Mouse (Mus musculus) kidney, embryonic 16.5 days (tissue): ENCODE measurements around the gene Frmd4b. TPM values are rescaled to one million over a fixed set of nuclear protein-coding genes. Genes with fewer than 3 reads are reported as not detected.

Source experiments
- ATAC-seq: fragments of 200-750 bp; cut with Nextera tagmentation; 2 replicates; pipeline ENCODE4 v1.8.0; 2017; ENCODE audit warnings: moderate TSS enrichment; ENCODE audit not compliant: low FRiP score, low TSS enrichment
- H3K27ac ChIP-seq: fragments of 300-500 bp; sonication (generic); 2 replicates; pipeline ENCODE4 v1.5.1; 2014; ENCODE audit warnings: low read length
- H3K27me3 ChIP-seq: fragments of 300-500 bp; sonication (generic); 2 replicates; pipeline ENCODE4 v1.6.1; 2014; ENCODE audit warnings: low read length, control low read depth, mixed read lengths; ENCODE audit not compliant: insufficient read depth
- H3K36me3 ChIP-seq: fragments of 300-500 bp; sonication (generic); 2 replicates; pipeline ENCODE4 v1.6.1; 2014; ENCODE audit warnings: low read length, control low read depth, mixed read lengths; ENCODE audit not compliant: insufficient read depth
- H3K4me1 ChIP-seq: fragments of 300-500 bp; sonication (generic); 2 replicates; pipeline ENCODE4 v1.6.1; 2014; ENCODE audit warnings: low read length, control low read depth, mixed read lengths; ENCODE audit not compliant: insufficient read depth
- H3K4me2 ChIP-seq: fragments of 300-500 bp; sonication (generic); replicated peaks from 2 replicates; pipeline ENCODE4 v1.6.1; 2014; ENCODE audit warnings: low read depth, low read length
- H3K4me3 ChIP-seq: fragments of 300-500 bp; sonication (generic); 2 replicates; pipeline ENCODE4 v1.5.1; 2014; ENCODE audit warnings: mild to moderate bottlenecking, low read length
- H3K9ac ChIP-seq: fragments of 300-500 bp; sonication (generic); replicated peaks from 2 replicates; pipeline ENCODE4 v1.6.1; 2014; ENCODE audit warnings: low read length
- H3K9me3 ChIP-seq: fragments of 300-500 bp; sonication (generic); 2 replicates; pipeline ENCODE4 v1.6.1; 2016; ENCODE audit warnings: low read length, control low read depth
- WGBS: fragments of 180-500 bp; shearing (Covaris S2); extraction: QIAGEN DNeasy Blood & Tissue Kit; methylation state at CpG from one replicate; pipeline ENCODE4 v1.1.7; 2014; 5-methylcytosine and 5-hydroxymethylcytosine counted together
- polyA plus RNA-seq: library from polyadenylated mRNA; unstranded; fragments of >200 nt; fragmentation: Nextera tagmentation; extraction: Ambion mirVana; gene quantifications from 2 replicates; pipeline ENCODE4 v1.2.1, GENCODE M21; 2015

Gene Frmd4b
- polyA plus RNA-seq, 1 experiment from 2014 or later, result 18.1 TPM

GRCm38 (mm10) chr6:97292096-97292495 lies 325.2 kb downstream of the Frmd4b start:
- peaks cover 10% of the 10 kb centered on the region for H3K4me1 ChIP-seq
- no peak overlapping the region for H3K27ac ChIP-seq
- WGBS, result 90% methylated on average over 3 of the region's 3 CpGs
- no peaks in the 10 kb centered on the region for H3K9me3 ChIP-seq
- no peak overlapping the region for H3K4me2 ChIP-seq
- no peak for ATAC-seq
- H3K27me3 ChIP-seq, result no peaks in the 10 kb centered on the region
- H3K36me3 ChIP-seq, result peaks cover 35% of the 10 kb centered on the region
- no peak overlapping the region for H3K4me3 ChIP-seq
- no peak overlapping the region for H3K9ac ChIP-seq

DNA sequence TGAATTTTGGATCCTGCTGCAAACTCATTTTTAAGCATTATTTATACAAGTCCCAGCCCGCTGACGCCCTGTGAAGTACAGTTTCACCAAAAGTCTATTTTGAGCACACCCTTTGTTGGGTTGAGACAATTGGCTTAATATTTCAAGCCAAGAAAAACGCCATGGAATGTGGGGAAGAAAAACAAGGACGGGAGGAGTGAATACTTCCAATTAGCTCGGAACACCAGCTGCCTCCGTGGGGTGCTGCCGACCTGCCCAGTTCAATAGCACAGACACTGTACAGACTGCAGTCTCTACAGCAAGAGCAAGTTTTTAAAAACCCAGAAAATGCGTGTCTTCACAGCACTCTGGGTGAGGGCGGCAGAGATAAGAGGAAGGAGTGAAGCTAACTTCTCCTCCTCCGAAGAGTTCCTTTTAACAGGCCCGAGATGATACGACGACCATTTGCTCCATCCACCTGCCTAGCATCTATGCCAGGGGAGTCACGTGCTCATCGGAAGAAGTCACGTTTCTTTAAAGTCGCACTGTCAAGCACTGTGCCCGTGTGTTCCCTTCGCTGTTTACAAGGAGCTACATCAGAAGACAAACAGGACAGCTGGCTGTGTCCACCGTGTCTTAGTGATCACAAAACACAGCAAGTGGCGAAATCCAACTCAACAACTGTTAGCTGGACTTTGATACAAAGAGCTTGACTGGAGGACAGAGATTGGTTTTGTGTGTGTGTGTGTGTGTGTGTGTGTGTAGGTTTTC lies 326.0 kb downstream of the Frmd4b start:
- no peaks in the 10 kb centered on the region for H3K27me3 ChIP-seq
- no peak overlapping the region for H3K4me3 ChIP-seq
- H3K9me3 ChIP-seq, result no peaks in the 10 kb centered on the region
- H3K27ac ChIP-seq, result peak overlapping the region; percentile 55; the same call in 1 of the 2 replicates
- WGBS, result 65% methylated on average over 21 of the region's 21 CpGs
- H3K9ac ChIP-seq, result no peak overlapping the region; the same call in 1 of the 2 replicates
- H3K36me3 ChIP-seq, result peaks cover 28% of the 10 kb centered on the region
- peak overlapping the region; percentile 6; the same call in 1 of the 2 replicates for H3K4me2 ChIP-seq
- no peak for ATAC-seq
- peaks cover 10% of the 10 kb centered on the region for H3K4me1 ChIP-seq

- Histone ChIP-seq H3K27ac (peak overlapping the region; percentile 55; the same call in 1 of the 2 replicates), H3K27me3 (no peaks in the 10 kb centered on the region), H3K4me3 (no peak overlapping the region), H3K4me2 (peak overlapping the region; percentile 6; the same call in 1 of the 2 replicates), H3K4me1 (peaks cover 10% of the 10 kb centered on the region), H3K36me3 (peaks cover 22% of the 10 kb centered on the region), H3K9me3 (no peaks in the 10 kb centered on the region), H3K9ac (no peak overlapping the region)
- ATAC-seq, result no peak
- WGBS, result 58% methylated on average over 3 of the region's 3 CpGs
Observed at GRCm38 (mm10) chr6:97290687-97291086, 326.7 kb downstream of the Frmd4b start.

DNA sequence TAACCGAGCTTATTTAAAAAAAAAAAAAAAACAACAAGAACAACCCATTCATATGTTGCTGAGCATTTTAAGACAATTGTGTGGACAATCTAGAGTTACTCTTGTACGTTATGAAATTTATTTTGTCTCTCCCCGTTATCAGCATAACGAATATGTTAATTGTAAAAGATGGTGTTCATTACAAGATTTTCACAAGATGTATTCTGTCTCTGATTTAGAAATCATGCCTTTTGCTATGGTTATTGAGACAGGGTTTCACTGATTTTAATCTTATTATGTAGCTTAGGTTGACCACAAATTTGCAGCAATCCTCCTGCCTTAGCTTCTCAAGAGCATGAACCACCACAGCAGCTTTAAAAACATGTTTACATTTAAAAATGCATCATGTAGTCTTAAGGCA lies 327.5 kb downstream of the Frmd4b start:
- 90% methylated on average over 4 of the region's 4 CpGs for WGBS
- H3K9ac ChIP-seq, result no peak overlapping the region
- H3K4me2 ChIP-seq, result no peak overlapping the region
- no peaks in the 10 kb centered on the region for H3K9me3 ChIP-seq
- H3K4me3 ChIP-seq, result no peak overlapping the region
- H3K36me3 ChIP-seq, result peaks cover 14% of the 10 kb centered on the region
- no peak overlapping the region for H3K27ac ChIP-seq
- H3K4me1 ChIP-seq, result peaks cover 10% of the 10 kb centered on the region
- H3K27me3 ChIP-seq, result no peaks in the 10 kb centered on the region
- ATAC-seq, result no peak

GRCm38 (mm10) chr6:97289316-97289820 lies 328.0 kb downstream of the Frmd4b start:
- H3K36me3 ChIP-seq, result peaks cover 12% of the 10 kb centered on the region
- peaks cover 10% of the 10 kb centered on the region for H3K4me1 ChIP-seq
- no peak overlapping the region for H3K27ac ChIP-seq
- H3K4me3 ChIP-seq, result no peak overlapping the region
- H3K9ac ChIP-seq, result no peak overlapping the region
- ATAC-seq, result no peak
- no peak overlapping the region for H3K4me2 ChIP-seq
- no peaks in the 10 kb centered on the region for H3K27me3 ChIP-seq
- WGBS, result 59% methylated on average over 10 of the region's 10 CpGs
- no peaks in the 10 kb centered on the region for H3K9me3 ChIP-seq

GRCm38 (mm10) chr6:97288047-97288855 lies 329.1 kb downstream of the Frmd4b start:
- Histone ChIP-seq H3K9me3 (no peaks in the 10 kb centered on the region), H3K4me1 (peaks cover 10% of the 10 kb centered on the region), H3K9ac (no peak overlapping the region), H3K4me2 (no peak overlapping the region), H3K27me3 (no peaks in the 10 kb centered on the region), H3K4me3 (no peak overlapping the region), H3K36me3 (peaks cover 12% of the 10 kb centered on the region), H3K27ac (no peak overlapping the region; the same call in 1 of the 2 replicates)
- no peak for ATAC-seq
- 63% methylated on average over 19 of the region's 19 CpGs for WGBS

DNA sequence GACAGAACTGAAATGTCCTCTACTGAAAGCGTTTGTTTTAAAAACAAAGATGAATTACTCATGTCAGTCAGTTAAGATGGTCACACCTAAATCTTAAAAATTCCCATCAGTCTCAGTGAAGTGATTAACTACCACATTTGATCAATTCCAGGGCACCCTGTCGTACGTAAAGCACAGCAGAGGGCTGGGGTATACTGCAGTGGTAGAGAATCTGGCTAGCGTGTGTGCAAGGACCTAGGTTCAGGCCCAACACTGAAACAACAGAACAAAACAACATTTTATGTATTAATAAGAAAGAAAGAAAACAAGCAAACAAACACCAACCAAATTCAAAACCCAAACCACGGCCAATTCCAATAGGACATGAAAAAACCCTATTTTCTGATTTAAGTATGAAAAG lies 331.0 kb downstream of the Frmd4b start:
- H3K9ac ChIP-seq, result no peak overlapping the region

GRCm38 (mm10) chr6:97283676-97284075 lies 333.7 kb downstream of the Frmd4b start:
- whole genome bisulfite sequencing, result 89% methylated on average over 1 of the region's 1 CpGs
- no peak for ATAC-seq
- no peak overlapping the region for H3K4me2 ChIP-seq
- no peaks in the 10 kb centered on the region for H3K9me3 ChIP-seq
- H3K27me3 ChIP-seq, result no peaks in the 10 kb centered on the region
- H3K27ac ChIP-seq, result no peak overlapping the region
- no peak overlapping the region for H3K4me3 ChIP-seq
- H3K4me1 ChIP-seq, result peaks cover 3% of the 10 kb centered on the region; the same call in 1 of the 2 replicates
- H3K9ac ChIP-seq, result no peak overlapping the region
- H3K36me3 ChIP-seq, result no peaks in the 10 kb centered on the region

More for the DNA sequence above, 331.0 kb downstream of the Frmd4b start:
- no peak overlapping the region for H3K4me3 ChIP-seq
- no peak overlapping the region for H3K27ac ChIP-seq
- no peak overlapping the region for H3K4me2 ChIP-seq
- peaks cover 2% of the 10 kb centered on the region; the same call in 1 of the 2 replicates for H3K36me3 ChIP-seq
- H3K4me1 ChIP-seq, result peaks cover 7% of the 10 kb centered on the region
- WGBS, result 84% methylated on average over 5 of the region's 5 CpGs
- no peak for ATAC-seq
- no peaks in the 10 kb centered on the region for H3K27me3 ChIP-seq
- H3K9me3 ChIP-seq, result no peaks in the 10 kb centered on the region

DNA sequence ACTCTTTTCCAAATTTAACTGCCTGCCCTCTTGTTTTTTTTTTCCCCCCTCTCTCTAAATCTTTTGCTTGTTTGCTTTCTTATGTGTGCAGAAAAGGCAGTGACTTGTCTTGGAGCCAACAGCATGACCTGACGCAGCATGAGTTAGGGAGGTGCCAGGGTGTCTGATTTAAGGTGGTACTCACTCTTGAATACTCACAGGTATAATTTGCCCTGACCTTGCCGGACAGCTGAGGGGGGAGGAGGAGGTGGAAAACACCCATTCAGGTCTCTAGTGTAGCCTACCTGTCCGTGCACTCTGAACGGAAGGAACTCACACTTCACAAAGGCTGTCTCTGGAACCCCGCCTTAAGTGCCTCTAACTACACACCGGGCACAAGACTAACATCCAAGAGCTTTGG lies 338.5 kb downstream of the Frmd4b start:
- H3K27me3 ChIP-seq, result 0 out of 2 replicates have a peak, but pooled peaks cover 5% of the 10 kb centered on the region
- H3K36me3 ChIP-seq, result no peaks in the 10 kb centered on the region
- peak overlapping the region; percentile 72 for H3K4me2 ChIP-seq
- ATAC-seq, result no peak
- H3K27ac ChIP-seq, result no peak overlapping the region
- no peaks in the 10 kb centered on the region for H3K9me3 ChIP-seq
- H3K4me3 ChIP-seq, result no peak overlapping the region
- H3K4me1 ChIP-seq, result peaks cover 14% of the 10 kb centered on the region
- 40% methylated on average over 6 of the region's 6 CpGs for WGBS
- H3K9ac ChIP-seq, result no peak overlapping the region
